Mouse (Mus musculus) lung, postnatal 0 days (tissue): ENCODE measurements around the gene Gabbr2. TPM values are rescaled to one million over a fixed set of nuclear protein-coding genes. Genes with fewer than 3 reads are reported as not detected.

Experiments used
- ATAC-seq: fragments of 200-750 bp; cut with Nextera tagmentation; 2 replicates; pipeline ENCODE4 v1.8.0; 2017; ENCODE audit warnings: moderate library complexity
- DNase-seq: peaks from one replicate; pipeline ENCODE4 v3.0.0-alpha.2; 2016; ENCODE audit warnings: low spot score
- H3K27ac ChIP-seq: fragments of 300-500 bp; sonication (generic); 2 replicates; pipeline ENCODE4 v1.5.1; 2014; ENCODE audit warnings: antibody characterized with exemption, mild to moderate bottlenecking, low read length, mixed read lengths
- H3K27me3 ChIP-seq: fragments of 300-500 bp; sonication (generic); replicated peaks from 2 replicates; pipeline ENCODE4 v1.6.1; 2014; ENCODE audit warnings: low read length, mixed read lengths; ENCODE audit not compliant: insufficient read depth
- H3K36me3 ChIP-seq: fragments of 300-500 bp; sonication (generic); 2 replicates; pipeline ENCODE4 v1.6.1; 2014; ENCODE audit warnings: low read length, mixed read lengths; ENCODE audit not compliant: insufficient read depth
- H3K4me1 ChIP-seq: fragments of 300-500 bp; sonication (generic); 2 replicates; pipeline ENCODE4 v1.6.1; 2014; ENCODE audit warnings: antibody characterized with exemption, low read depth, low read length, mixed read lengths; ENCODE audit not compliant: insufficient read depth
- H3K4me2 ChIP-seq: fragments of 300-500 bp; sonication (generic); replicated peaks from 2 replicates; pipeline ENCODE4 v1.6.1; 2014; ENCODE audit warnings: low read depth, mild to moderate bottlenecking, low read length, moderate library complexity, mixed read lengths
- H3K4me3 ChIP-seq: fragments of 300-500 bp; sonication (generic); 2 replicates; pipeline ENCODE4 v1.5.1; 2014; ENCODE audit warnings: low read depth, low read length
- H3K9ac ChIP-seq: fragments of 300-500 bp; sonication (generic); replicated peaks from 2 replicates; pipeline ENCODE4 v1.6.1; 2014; ENCODE audit warnings: low read depth, mild to moderate bottlenecking
- H3K9me3 ChIP-seq: fragments of 300-500 bp; sonication (generic); 2 replicates; pipeline ENCODE4 v1.6.1; 2016; ENCODE audit warnings: low read length, mixed read lengths
- CTCF ChIP-seq: IDR thresholded peaks from 2 replicates; pipeline ENCODE4 v1.5.1; 2016; ENCODE audit warnings: antibody characterized with exemption, mild to moderate bottlenecking
- EP300 ChIP-seq: IDR thresholded peaks from 2 replicates; pipeline ENCODE4 v1.6.1; 2016; ENCODE audit warnings: antibody characterized with exemption, mild to moderate bottlenecking, control low read depth
- WGBS: fragments of 180-500 bp; shearing (Covaris S2); extraction: QIAGEN DNeasy Blood & Tissue Kit; methylation state at CpG from one replicate; pipeline ENCODE4 v1.1.7; 2014; 5-methylcytosine and 5-hydroxymethylcytosine counted together
- polyA plus RNA-seq: library from polyadenylated mRNA; unstranded; fragments of >200 nt; fragmentation: Nextera tagmentation; extraction: Ambion mirVana; gene quantifications from 2 replicates; pipeline ENCODE4 v1.2.1, GENCODE M21; 2015

The Gabbr2 gene
- polyA plus RNA-seq, 1 experiment from 2014 or later, result not detected

GRCm38 (mm10) chr4:46747007-46747746 lies 244.5 kb downstream of the Gabbr2 start:
- TF ChIP-seq EP300 (no peak), CTCF (no peak)
- Histone ChIP-seq H3K4me3 (no peak overlapping the region), H3K4me2 (no peak overlapping the region), H3K27ac (no peak overlapping the region), H3K9ac (no peak overlapping the region), H3K9me3 (no peaks in the 10 kb centered on the region), H3K36me3 (no peaks in the 10 kb centered on the region), H3K27me3 (no peaks in the 10 kb centered on the region), H3K4me1 (no peaks in the 10 kb centered on the region)
- no peak for ATAC-seq
- 51% methylated on average over 14 of the region's 14 CpGs for WGBS
- no peak for DNase-seq

GRCm38 (mm10) chr4:46745536-46745935 lies 246.1 kb downstream of the Gabbr2 start:
- Histone ChIP-seq H3K4me1 (no peaks in the 10 kb centered on the region), H3K27me3 (no peaks in the 10 kb centered on the region), H3K9me3 (no peaks in the 10 kb centered on the region), H3K9ac (no peak overlapping the region), H3K36me3 (no peaks in the 10 kb centered on the region), H3K4me3 (no peak overlapping the region), H3K4me2 (no peak overlapping the region), H3K27ac (no peak overlapping the region)
- WGBS, result 78% methylated on average over 8 of the region's 8 CpGs
- ATAC-seq, result no peak
- TF ChIP-seq EP300, result no peak
- no peak for TF ChIP-seq CTCF
- no peak for DNase-seq

GRCm38 (mm10) chr4:46744583-46745155 lies 247.0 kb downstream of the Gabbr2 start:
- H3K9me3 ChIP-seq, result no peaks in the 10 kb centered on the region
- WGBS, result 67% methylated on average over 7 of the region's 7 CpGs
- H3K27me3 ChIP-seq, result no peaks in the 10 kb centered on the region
- DNase-seq (no peak), ATAC-seq (no peak)
- H3K4me2 ChIP-seq, result no peak overlapping the region
- no peaks in the 10 kb centered on the region for H3K4me1 ChIP-seq
- H3K36me3 ChIP-seq, result no peaks in the 10 kb centered on the region
- H3K4me3 ChIP-seq, result no peak overlapping the region
- H3K27ac ChIP-seq, result no peak overlapping the region
- TF ChIP-seq CTCF, result no peak
- no peak for TF ChIP-seq EP300
- H3K9ac ChIP-seq, result no peak overlapping the region

GRCm38 (mm10) chr4:46742601-46743000 lies 249.1 kb downstream of the Gabbr2 start:
- Histone ChIP-seq H3K36me3 (no peaks in the 10 kb centered on the region), H3K9me3 (no peaks in the 10 kb centered on the region), H3K27me3 (no peaks in the 10 kb centered on the region), H3K4me1 (no peaks in the 10 kb centered on the region), H3K4me2 (no peak overlapping the region), H3K9ac (no peak overlapping the region), H3K27ac (no peak overlapping the region), H3K4me3 (no peak overlapping the region)
- no peak for DNase-seq
- ATAC-seq, result no peak
- WGBS, result 20% methylated on average over 2 of the region's 2 CpGs
- no peak for TF ChIP-seq CTCF
- no peak for TF ChIP-seq EP300

- TF ChIP-seq EP300, result no peak
- TF ChIP-seq CTCF, result no peak
- Histone ChIP-seq H3K9ac (no peak overlapping the region), H3K36me3 (no peaks in the 10 kb centered on the region), H3K27ac (no peak overlapping the region), H3K4me3 (no peak overlapping the region), H3K27me3 (no peaks in the 10 kb centered on the region), H3K4me1 (no peaks in the 10 kb centered on the region), H3K4me2 (no peak overlapping the region), H3K9me3 (no peaks in the 10 kb centered on the region)
- ATAC-seq (no peak), DNase-seq (no peak)
- WGBS, result 28% methylated on average over 9 of the region's 9 CpGs
These were observed 254.7 kb downstream of the Gabbr2 start for GRCm38 (mm10) chr4:46736910-46737511.

- H3K4me1 ChIP-seq, result no peaks in the 10 kb centered on the region
- no peak overlapping the region for H3K9ac ChIP-seq
- DNase-seq (peak; percentile 16), ATAC-seq (no peak)
- WGBS, result 45% methylated on average over 5 of the region's 5 CpGs
- TF ChIP-seq EP300 (no peak), CTCF (0 out of 2 replicates have a peak, but pooled peaks have one; percentile 18)
- H3K4me2 ChIP-seq, result no peak overlapping the region
- H3K27me3 ChIP-seq, result no peaks in the 10 kb centered on the region
- no peak overlapping the region for H3K4me3 ChIP-seq
- H3K27ac ChIP-seq, result no peak overlapping the region
- H3K36me3 ChIP-seq, result no peaks in the 10 kb centered on the region
- H3K9me3 ChIP-seq, result no peaks in the 10 kb centered on the region
These were observed 256.8 kb downstream of the Gabbr2 start for GRCm38 (mm10) chr4:46734906-46735305.
